Comparison of ENCODE assay signal across 33 mouse cellular contexts in genomic region chr8:74859241-74859640, GRCm38 (mm10). TPM values are rescaled to one million over a fixed set of nuclear protein-coding genes. Genes with fewer than 3 reads are reported as not detected.
"Had no signal": no experiment of that assay in that cellular context is flagged by ENCODE, and none has a peak within 500 bp of the region (broad histone marks: within the 10 kb centered on the region; RNA-seq: fewer than 3 reads in every experiment).

No protein-coding gene starts in this region.

- H3K27me3 ChIP-seq: heart, embryonic 12.5 days; hindbrain, embryonic 13.5 days; hindbrain, embryonic 15.5 days; kidney, embryonic 15.5 days; limb, embryonic 12.5 days; liver, embryonic 13.5 days; liver, embryonic 15.5 days had no signal

- ATAC-seq: forebrain, embryonic 16.5 days; inflammation-experienced regulatory T-cells, adult 6 months had no signal

- H3K9ac ChIP-seq: heart, embryonic 12.5 days; hindbrain, embryonic 13.5 days; hindbrain, embryonic 15.5 days; kidney, embryonic 15.5 days; limb, embryonic 12.5 days; liver, embryonic 13.5 days; liver, embryonic 15.5 days had no signal

- H3K36me3 ChIP-seq: heart, embryonic 10.5 days; heart, embryonic 12.5 days; hindbrain, embryonic 13.5 days; hindbrain, embryonic 15.5 days; kidney, embryonic 15.5 days; limb, embryonic 10.5 days; limb, embryonic 12.5 days; liver, embryonic 13.5 days; liver, embryonic 15.5 days had no signal

- DNase-seq: gastrocnemius, adult 2 months; gastrocnemius, postnatal 10 days; gastrocnemius, postnatal 25 days; heart, adult 2 months; heart, postnatal 10 days; heart, postnatal 4 days; kidney, adult 11 months; kidney, adult 2 months; kidney, adult 9 months; kidney, postnatal 25 days; kidney, postnatal 4 days; liver, embryonic 13.5 days had no signal

- H3K4me1 ChIP-seq: heart, embryonic 10.5 days; heart, embryonic 12.5 days; hindbrain, embryonic 13.5 days; hindbrain, embryonic 15.5 days; kidney, embryonic 15.5 days; limb, embryonic 10.5 days; limb, embryonic 12.5 days; liver, embryonic 13.5 days; liver, embryonic 15.5 days had no signal

- H3K4me2 ChIP-seq: heart, embryonic 12.5 days; hindbrain, embryonic 13.5 days; hindbrain, embryonic 15.5 days; kidney, embryonic 15.5 days; limb, embryonic 12.5 days; liver, embryonic 13.5 days; liver, embryonic 15.5 days had no signal

- H3K9me3 ChIP-seq: heart, embryonic 10.5 days; heart, embryonic 12.5 days; hindbrain, embryonic 13.5 days; hindbrain, embryonic 15.5 days; kidney, embryonic 15.5 days; limb, embryonic 10.5 days; limb, embryonic 12.5 days; liver, embryonic 13.5 days; liver, embryonic 15.5 days had no signal

- H3K27ac ChIP-seq: gastrocnemius, adult 2 months; heart, adult 2 months; heart, embryonic 10.5 days; hindbrain, embryonic 13.5 days; hindbrain, embryonic 15.5 days; kidney, embryonic 15.5 days; kidney, postnatal 0 days; layer of hippocampus, adult 2 months; left cerebral cortex, adult 2 months; limb, embryonic 10.5 days; limb, embryonic 12.5 days; liver, embryonic 13.5 days; liver, embryonic 15.5 days had no signal

- H3K4me3 ChIP-seq: gastrocnemius, adult 2 months; heart, adult 2 months; heart, embryonic 10.5 days; heart, embryonic 12.5 days; hindbrain, embryonic 13.5 days; hindbrain, embryonic 15.5 days; kidney, embryonic 15.5 days; layer of hippocampus, adult 2 months; left cerebral cortex, adult 2 months; limb, embryonic 10.5 days; limb, embryonic 12.5 days; liver, embryonic 13.5 days; liver, embryonic 15.5 days had no signal

RNA-seq across cellular contexts. Expression of gene Isx, which starts 13.7 kb away (rescaled TPM):
- total RNA-seq: gastrocnemius, adult 2 months; gastrocnemius, postnatal 10 days; gastrocnemius, postnatal 25 days; gastrocnemius, postnatal 4 days; granulocyte monocyte progenitor cell, adult 5-6 weeks; layer of hippocampus, adult 2 months; layer of hippocampus, postnatal 10 days; layer of hippocampus, postnatal 25 days; left cerebral cortex, adult 2 months; left cerebral cortex, postnatal 14 days; liver, adult 2 months had no signal
- polyA plus RNA-seq: forebrain, embryonic 16.5 days; frontal cortex, adult 2 months; heart, embryonic 12.5 days; hindbrain, embryonic 11.5 days; hindbrain, embryonic 13.5 days; hindbrain, embryonic 15.5 days; kidney, adult 2 months; kidney, embryonic 15.5 days; limb, embryonic 10.5 days; limb, embryonic 12.5 days; liver, embryonic 13.5 days; liver, embryonic 15.5 days had no signal
